Mouse (Mus musculus) A20 (cell line): Measurements from ENCODE around the gene Samd4b.

ENCODE experiments used
- DNase-seq: peaks from one replicate; pipeline ENCODE4 v3.0.0-alpha.2; 2011; ENCODE audit warnings: low read depth, low spot score

Gene Samd4b

GRCm38 (mm10) chr7:28505585-28505984 is 92.4 kb downstream of the Samd4b start:
- peak; percentile 22 for DNase-seq

- no peak for DNase-seq
Observed at GRCm38 (mm10) chr7:28495426-28495825, 102.5 kb downstream of the Samd4b start.

GRCm38 (mm10) chr7:28492310-28492709 is 105.6 kb downstream of the Samd4b start:
- no peak for DNase-seq

GRCm38 (mm10) chr7:28490903-28491302 is 107.0 kb downstream of the Samd4b start:
- no peak for DNase-seq

- peak; percentile 80 for DNase-seq
Observed at GRCm38 (mm10) chr7:28490410-28490809, 107.5 kb downstream of the Samd4b start.

GRCm38 (mm10) chr7:28488030-28488491 is 109.9 kb downstream of the Samd4b start:
- DNase-seq, result peak; percentile 53

- no peak for DNase-seq
Observed at GRCm38 (mm10) chr7:28484192-28484591, 113.8 kb downstream of the Samd4b start.

- no peak for DNase-seq
Observed at GRCm38 (mm10) chr7:28482854-28483253, 115.1 kb downstream of the Samd4b start.

- DNase-seq, result no peak
Observed at GRCm38 (mm10) chr7:28478854-28479253, 119.1 kb downstream of the Samd4b start.

- DNase-seq, result no peak
Observed at GRCm38 (mm10) chr7:28477363-28477762, 120.6 kb downstream of the Samd4b start.

- no peak for DNase-seq
Observed at GRCm38 (mm10) chr7:28476191-28476590, 121.8 kb downstream of the Samd4b start.

GRCm38 (mm10) chr7:28467213-28467751 is 130.7 kb downstream of the Samd4b start:
- no peak for DNase-seq

GRCm38 (mm10) chr7:28466721-28467212 is 131.2 kb downstream of the Samd4b start:
- no peak for DNase-seq

- peak; percentile 89 for DNase-seq
Observed at GRCm38 (mm10) chr7:28464416-28465212, 133.3 kb downstream of the Samd4b start.

- DNase-seq, result peak; percentile 37
Observed at GRCm38 (mm10) chr7:28462769-28463168, 135.2 kb downstream of the Samd4b start.

- DNase-seq, result no peak
Observed at GRCm38 (mm10) chr7:28460361-28460760, 137.6 kb downstream of the Samd4b start.

GRCm38 (mm10) chr7:28452361-28453005 is 145.5 kb downstream of the Samd4b start:
- no peak for DNase-seq

GRCm38 (mm10) chr7:28451531-28452360 is 146.2 kb downstream of the Samd4b start, which contains the start of gene Lrfn1:
TSS of gene Lrfn1 (plus strand) at chr7:28451980.
- peak; percentile 17 for DNase-seq

GRCm38 (mm10) chr7:28447865-28448820 is 149.8 kb downstream of the Samd4b start:
- no peak for DNase-seq

- no peak for DNase-seq
Observed at GRCm38 (mm10) chr7:28447101-28447830, 150.7 kb downstream of the Samd4b start.
